Mouse (Mus musculus) thymus, postnatal 25 days (tissue): ENCODE measurements around the gene Scgb1b10.
"Not testable (repeated sequence)": the region's sequence is repeated elsewhere in the genome, so short reads cannot be mapped to it uniquely, and the experiment has no call there.

Experiments
- DNase-seq: peaks from one replicate; pipeline ENCODE4 v3.0.0; 2022

Gene Scgb1b10

DNA sequence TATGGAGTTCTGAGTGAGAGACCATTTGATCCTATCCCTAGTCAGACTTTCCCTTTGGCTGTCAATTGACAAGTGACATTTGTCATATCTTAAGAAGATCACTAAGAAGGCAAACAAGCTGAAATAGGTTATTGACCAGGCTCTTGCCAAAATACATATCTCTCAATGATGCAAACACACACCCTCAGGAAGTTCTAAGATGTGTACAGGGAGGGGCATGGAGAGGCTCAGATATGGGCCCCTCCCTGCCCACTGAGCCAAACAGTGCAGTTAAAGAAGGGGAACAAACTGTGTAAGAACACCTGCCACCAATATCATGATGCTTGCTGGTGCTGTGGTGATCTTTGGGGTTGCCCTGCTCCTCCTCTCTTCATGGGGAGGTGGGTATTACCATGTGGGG lies at the start of gene Scgb1b10:
Scgb1b10 (plus strand) TSS at position 301 of the 400 bp plus-strand sequence.
- not testable (repeated sequence) for DNase-seq
